Mouse (Mus musculus): ENCODE measurements around the gene Celf2. TPM values are rescaled to one million over a fixed set of nuclear protein-coding genes. Genes with fewer than 3 reads are reported as not detected.

Gene Celf2
- polyA plus RNA-seq, 1 experiment from 2014 or later = 191 TPM

DNA sequence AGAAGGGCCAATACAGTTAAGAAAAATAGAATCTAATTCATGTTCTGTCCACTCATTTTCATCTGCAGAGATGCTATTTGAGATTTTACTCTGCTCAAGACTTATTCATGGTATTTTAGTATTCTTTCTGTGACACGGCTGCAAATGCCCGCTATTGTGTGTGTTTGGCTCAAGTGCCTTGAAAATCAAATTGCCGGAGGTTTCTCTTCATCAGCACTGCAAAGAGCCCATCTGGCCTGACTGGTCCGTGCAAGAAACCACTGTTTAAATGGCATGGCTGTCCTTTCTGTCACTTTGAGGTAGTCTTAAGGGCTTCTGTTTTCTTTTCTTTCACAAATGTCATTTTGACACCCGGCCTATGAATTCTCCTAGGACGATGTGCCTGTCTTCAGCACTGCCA, 540.1 kb downstream of the Celf2 start:
- ATAC-seq (ENCODE audit: low FRiP score, low TSS enrichment) (no peak), DNase-seq (no peak)
- H3K9ac ChIP-seq (replicated peaks; ENCODE audit: low read length) = no peak overlapping the region
- no peaks in the 10 kb centered on the region for H3K4me1 ChIP-seq (ENCODE audit: control insufficient read depth, insufficient read depth, low read length)
- no peaks in the 10 kb centered on the region for H3K9me3 ChIP-seq (ENCODE audit: control insufficient read depth, low read length)
- no peak overlapping the region for H3K4me3 ChIP-seq (replicated peaks; ENCODE audit: low read depth, low read length)
- no peak overlapping the region; the same call in 1 of the 2 replicates for H3K27ac ChIP-seq (replicated peaks; ENCODE audit: low read depth, low read length)
- 70% methylated on average over 6 of the region's 6 CpGs for WGBS
- H3K27me3 ChIP-seq (ENCODE audit: control insufficient read depth, insufficient read depth, low read length) = no peaks in the 10 kb centered on the region
- no peak overlapping the region for H3K4me2 ChIP-seq (ENCODE audit: low read length)
- H3K36me3 ChIP-seq (ENCODE audit: control insufficient read depth, insufficient read depth, low read length) = no peaks in the 10 kb centered on the region

DNA sequence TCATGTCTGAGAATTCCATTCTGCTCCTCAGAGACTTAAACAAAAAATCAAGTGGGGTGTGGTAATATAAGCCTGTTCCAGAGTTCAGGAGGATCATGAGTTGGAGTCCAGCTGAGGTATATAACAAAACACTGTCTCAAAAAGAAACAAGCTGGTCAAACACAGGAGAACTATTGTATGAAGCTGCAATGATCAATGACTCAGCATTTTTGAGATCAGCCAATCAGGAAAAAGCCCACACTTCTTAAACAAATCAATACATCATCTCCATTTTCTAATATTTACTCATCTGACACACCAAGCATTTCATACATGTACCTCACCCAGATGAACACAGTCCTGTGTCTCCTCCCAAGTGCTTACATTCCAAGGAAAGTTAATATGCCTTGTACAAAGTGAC, 544.1 kb downstream of the Celf2 start:
- no peak overlapping the region for H3K27ac ChIP-seq (replicated peaks; ENCODE audit: low read depth, low read length)
- ATAC-seq (ENCODE audit: low FRiP score, low TSS enrichment) (no peak), DNase-seq (no peak)
- H3K36me3 ChIP-seq (ENCODE audit: control insufficient read depth, insufficient read depth, low read length) = no peaks in the 10 kb centered on the region
- no peak overlapping the region for H3K4me3 ChIP-seq (replicated peaks; ENCODE audit: low read depth, low read length)
- no peaks in the 10 kb centered on the region for H3K27me3 ChIP-seq (ENCODE audit: control insufficient read depth, insufficient read depth, low read length)
- no peak overlapping the region for H3K9ac ChIP-seq (replicated peaks; ENCODE audit: low read length)
- no peaks in the 10 kb centered on the region for H3K9me3 ChIP-seq (ENCODE audit: control insufficient read depth, low read length)
- no peak overlapping the region for H3K4me2 ChIP-seq (ENCODE audit: low read length)
- no peaks in the 10 kb centered on the region for H3K4me1 ChIP-seq (ENCODE audit: control insufficient read depth, insufficient read depth, low read length)

DNA sequence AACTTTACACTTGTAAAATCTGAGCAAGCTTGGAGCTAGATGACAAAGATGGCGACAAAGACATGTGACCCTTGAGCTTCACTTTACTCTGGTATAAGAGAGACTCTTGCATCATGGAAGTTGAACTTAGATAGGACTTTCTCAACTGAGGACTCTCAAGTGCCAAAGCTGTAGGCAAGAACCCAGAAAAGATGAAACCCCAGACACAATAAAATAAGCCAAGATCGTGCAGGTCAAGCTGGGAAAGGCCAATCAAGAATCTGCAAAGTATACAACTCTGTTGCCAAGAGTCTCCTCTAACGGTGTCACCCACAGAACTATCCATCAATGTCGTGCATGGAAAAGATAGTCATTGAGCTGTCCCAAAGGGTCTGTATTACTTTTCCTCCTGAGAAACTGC, 558.7 kb downstream of the Celf2 start:
- Histone ChIP-seq H3K4me2 (ENCODE audit: low read length) (no peak overlapping the region), H3K4me1 (ENCODE audit: control insufficient read depth, insufficient read depth, low read length) (no peaks in the 10 kb centered on the region), H3K9me3 (ENCODE audit: control insufficient read depth, low read length) (no peaks in the 10 kb centered on the region), H3K36me3 (ENCODE audit: control insufficient read depth, insufficient read depth, low read length) (no peaks in the 10 kb centered on the region), H3K4me3 (replicated peaks; ENCODE audit: low read depth, low read length) (no peak overlapping the region), H3K9ac (replicated peaks; ENCODE audit: low read length) (no peak overlapping the region), H3K27me3 (ENCODE audit: control insufficient read depth, insufficient read depth, low read length) (no peaks in the 10 kb centered on the region), H3K27ac (replicated peaks; ENCODE audit: low read depth, low read length) (no peak overlapping the region)
- DNase-seq = no peak
- no peak for ATAC-seq (ENCODE audit: low FRiP score, low TSS enrichment)
- 92% methylated on average over 4 of the region's 4 CpGs for WGBS

DNA sequence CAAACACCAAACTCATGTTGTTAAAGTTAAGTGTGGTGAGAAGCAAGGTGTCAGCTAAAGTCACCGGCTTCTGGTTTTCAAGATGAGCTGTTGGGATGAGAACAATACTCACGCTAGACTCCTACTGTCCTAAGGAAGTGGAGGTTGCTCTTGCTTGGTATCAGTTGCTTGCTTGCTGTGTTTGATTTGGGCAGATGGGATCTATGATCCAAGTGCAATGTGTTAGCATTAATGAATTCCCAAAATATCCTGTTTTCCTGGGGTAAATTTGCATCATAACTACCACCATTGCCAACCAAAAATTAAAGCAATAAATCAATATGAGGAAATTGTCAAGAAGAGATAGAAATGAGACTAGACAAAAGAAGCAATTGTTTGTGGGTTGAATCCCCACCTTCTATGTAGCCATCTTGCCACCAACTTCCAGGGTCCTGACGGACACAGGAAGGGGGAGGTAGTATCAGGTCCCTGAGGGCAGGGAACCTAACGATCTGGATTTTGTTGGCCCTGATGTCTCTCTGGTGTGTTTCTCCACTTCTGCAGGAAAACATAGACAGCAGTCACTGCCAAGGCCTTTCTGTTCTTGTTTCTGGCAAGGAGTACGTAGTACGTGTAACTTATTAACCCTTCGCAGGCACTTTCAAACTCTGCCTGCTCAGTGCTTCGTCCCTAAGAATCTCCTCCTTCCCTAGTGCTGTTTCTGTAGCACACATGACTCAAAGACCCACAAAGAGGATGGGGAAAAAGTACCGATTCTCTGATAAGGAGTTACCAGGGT, 563.5 kb downstream of the Celf2 start:
- no peak overlapping the region for H3K4me3 ChIP-seq (replicated peaks; ENCODE audit: low read depth, low read length)
- no peak for DNase-seq
- no peaks in the 10 kb centered on the region for H3K36me3 ChIP-seq (ENCODE audit: control insufficient read depth, insufficient read depth, low read length)
- no peaks in the 10 kb centered on the region for H3K27me3 ChIP-seq (ENCODE audit: control insufficient read depth, insufficient read depth, low read length)
- H3K9ac ChIP-seq (replicated peaks; ENCODE audit: low read length) = no peak overlapping the region
- H3K4me2 ChIP-seq (ENCODE audit: low read length) = no peak overlapping the region
- peaks cover 5% of the 10 kb centered on the region; the same call in 1 of the 2 replicates for H3K4me1 ChIP-seq (ENCODE audit: control insufficient read depth, insufficient read depth, low read length)
- no peak for ATAC-seq (ENCODE audit: low FRiP score, low TSS enrichment)
- WGBS = 85% methylated on average over 9 of the region's 9 CpGs
- no peak overlapping the region for H3K27ac ChIP-seq (replicated peaks; ENCODE audit: low read depth, low read length)
- no peaks in the 10 kb centered on the region for H3K9me3 ChIP-seq (ENCODE audit: control insufficient read depth, low read length)

DNA sequence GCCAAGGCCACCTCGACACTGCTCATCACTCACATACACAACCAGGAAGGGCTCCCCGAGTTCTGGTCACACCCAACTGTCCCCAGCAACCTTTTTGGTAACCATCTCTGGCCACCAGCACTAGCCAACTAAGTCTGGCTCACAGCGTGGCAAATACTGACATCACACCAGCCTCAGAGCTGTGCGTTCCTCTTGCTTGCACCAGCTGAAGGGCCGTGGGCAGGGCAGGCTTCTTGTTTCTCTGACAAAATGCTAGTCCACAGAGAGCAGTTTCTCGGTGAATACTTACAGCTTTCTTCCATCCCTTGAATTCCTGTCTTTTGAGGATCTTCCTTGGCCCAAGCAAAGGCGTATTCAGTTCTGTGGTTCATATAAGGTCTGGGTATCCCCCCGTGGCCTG, 565.7 kb downstream of the Celf2 start:
- no peaks in the 10 kb centered on the region for H3K36me3 ChIP-seq (ENCODE audit: control insufficient read depth, insufficient read depth, low read length)
- H3K9me3 ChIP-seq (ENCODE audit: control insufficient read depth, low read length) = no peaks in the 10 kb centered on the region
- H3K4me2 ChIP-seq (ENCODE audit: low read length) = no peak overlapping the region
- no peak overlapping the region for H3K4me3 ChIP-seq (replicated peaks; ENCODE audit: low read depth, low read length)
- H3K27ac ChIP-seq (replicated peaks; ENCODE audit: low read depth, low read length) = no peak overlapping the region
- H3K27me3 ChIP-seq (ENCODE audit: control insufficient read depth, insufficient read depth, low read length) = no peaks in the 10 kb centered on the region
- H3K4me1 ChIP-seq (ENCODE audit: control insufficient read depth, insufficient read depth, low read length) = peaks cover 5% of the 10 kb centered on the region; the same call in 1 of the 2 replicates
- DNase-seq (no peak), ATAC-seq (ENCODE audit: low FRiP score, low TSS enrichment) (no peak)
- WGBS = 87% methylated on average over 8 of the region's 8 CpGs
- no peak overlapping the region for H3K9ac ChIP-seq (replicated peaks; ENCODE audit: low read length)

DNA sequence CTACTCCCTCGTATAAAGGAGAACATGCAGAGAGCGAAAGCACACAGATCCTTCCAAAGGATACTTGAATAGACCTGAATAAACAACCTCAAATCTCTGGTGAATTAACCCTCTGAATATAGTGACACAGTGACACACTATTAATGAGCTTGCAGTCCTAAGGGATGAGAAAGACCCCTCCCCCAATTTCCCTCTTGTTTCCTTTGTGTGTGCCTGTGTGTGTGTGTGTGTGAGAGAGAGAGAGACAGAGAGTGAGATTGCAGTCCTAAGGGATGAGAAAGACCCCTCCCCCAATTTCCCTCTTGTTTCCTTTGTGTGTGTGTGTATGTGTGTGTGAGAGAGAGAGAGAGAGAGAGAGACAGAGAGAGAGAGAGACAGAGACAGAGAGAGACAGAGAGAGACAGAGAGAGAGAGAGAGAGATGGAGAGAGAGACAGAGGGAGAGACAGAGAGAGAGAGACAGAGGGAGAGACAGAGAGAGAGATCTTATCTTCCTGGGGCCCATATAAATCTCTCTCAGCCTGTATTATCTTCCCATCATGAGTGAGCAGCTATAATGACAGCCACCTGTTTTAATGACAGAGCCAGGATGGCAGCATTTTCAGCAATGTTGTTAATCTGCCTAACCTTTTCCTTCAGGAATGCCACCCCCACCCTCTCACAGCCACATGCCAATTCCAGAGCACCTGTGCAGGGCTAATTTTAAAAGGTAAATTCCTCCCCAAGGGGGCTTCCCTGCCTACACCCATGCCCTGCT, 566.5 kb downstream of the Celf2 start:
- H3K27ac ChIP-seq (replicated peaks; ENCODE audit: low read depth, low read length) = no peak overlapping the region
- no peak overlapping the region for H3K4me3 ChIP-seq (replicated peaks; ENCODE audit: low read depth, low read length)
- no peak overlapping the region for H3K4me2 ChIP-seq (ENCODE audit: low read length)
- H3K27me3 ChIP-seq (ENCODE audit: control insufficient read depth, insufficient read depth, low read length) = no peaks in the 10 kb centered on the region
- no peak overlapping the region for H3K9ac ChIP-seq (replicated peaks; ENCODE audit: low read length)
- DNase-seq = no peak
- ATAC-seq (ENCODE audit: low FRiP score, low TSS enrichment) = peak; percentile 60; the same call in 1 of the 2 replicates
- peaks cover 5% of the 10 kb centered on the region; the same call in 1 of the 2 replicates for H3K4me1 ChIP-seq (ENCODE audit: control insufficient read depth, insufficient read depth, low read length)
- WGBS = 46% methylated on average over 2 of the region's 2 CpGs
- no peaks in the 10 kb centered on the region for H3K36me3 ChIP-seq (ENCODE audit: control insufficient read depth, insufficient read depth, low read length)
- H3K9me3 ChIP-seq (ENCODE audit: control insufficient read depth, low read length) = no peaks in the 10 kb centered on the region

DNA sequence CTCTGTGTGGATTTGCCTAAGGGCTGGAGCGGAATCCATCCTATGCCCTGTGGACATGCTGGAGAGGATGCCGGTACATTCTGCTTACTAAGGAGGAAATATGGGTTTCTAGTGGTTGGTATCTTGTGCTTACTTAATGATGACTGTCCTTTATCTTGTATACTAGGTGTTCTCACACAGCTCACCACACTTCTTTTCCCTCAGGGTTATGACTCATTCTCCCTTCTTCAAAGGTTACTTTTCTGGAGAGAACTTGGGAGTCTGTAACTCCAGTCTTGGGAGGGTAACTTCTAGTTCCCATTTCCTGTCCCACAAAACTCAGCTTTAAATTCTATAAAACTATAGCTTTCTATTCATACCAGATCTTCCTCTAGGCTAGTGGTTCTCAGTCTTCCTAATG, 570.2 kb downstream of the Celf2 start:
- Histone ChIP-seq H3K4me2 (ENCODE audit: low read length) (no peak overlapping the region), H3K9me3 (ENCODE audit: control insufficient read depth, low read length) (no peaks in the 10 kb centered on the region), H3K4me1 (ENCODE audit: control insufficient read depth, insufficient read depth, low read length) (peaks cover 5% of the 10 kb centered on the region; the same call in 1 of the 2 replicates), H3K27ac (replicated peaks; ENCODE audit: low read depth, low read length) (no peak overlapping the region), H3K27me3 (ENCODE audit: control insufficient read depth, insufficient read depth, low read length) (no peaks in the 10 kb centered on the region), H3K36me3 (ENCODE audit: control insufficient read depth, insufficient read depth, low read length) (no peaks in the 10 kb centered on the region), H3K4me3 (replicated peaks; ENCODE audit: low read depth, low read length) (no peak overlapping the region), H3K9ac (replicated peaks; ENCODE audit: low read length) (no peak overlapping the region)
- ATAC-seq (ENCODE audit: low FRiP score, low TSS enrichment) = no peak
- WGBS = 85% methylated on average over 2 of the region's 2 CpGs
- no peak for DNase-seq

DNA sequence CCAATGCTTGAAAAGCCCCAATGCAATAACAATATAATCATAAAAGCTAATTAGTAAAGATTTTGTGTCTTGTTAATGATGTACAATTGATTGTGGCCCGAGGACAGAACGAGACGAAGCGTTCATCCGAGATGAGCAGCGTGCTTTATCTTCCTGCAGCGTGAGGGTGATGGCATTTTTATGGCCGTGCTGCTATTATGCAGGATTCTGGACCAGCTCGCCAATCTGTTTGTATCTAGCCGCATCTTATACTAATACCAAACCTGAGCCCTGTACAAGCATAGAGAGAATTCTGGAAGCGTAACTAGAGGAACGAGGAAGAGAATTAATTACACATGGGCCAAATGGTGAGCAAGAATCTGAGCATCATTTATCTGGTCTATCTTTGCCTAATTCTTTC, 576.2 kb downstream of the Celf2 start:
- no peak overlapping the region for H3K9ac ChIP-seq (replicated peaks; ENCODE audit: low read length)
- DNase-seq (peak; percentile 13), ATAC-seq (ENCODE audit: low FRiP score, low TSS enrichment) (no peak)
- no peaks in the 10 kb centered on the region for H3K4me1 ChIP-seq (ENCODE audit: control insufficient read depth, insufficient read depth, low read length)
- no peaks in the 10 kb centered on the region for H3K27me3 ChIP-seq (ENCODE audit: control insufficient read depth, insufficient read depth, low read length)
- H3K27ac ChIP-seq (replicated peaks; ENCODE audit: low read depth, low read length) = no peak overlapping the region
- no peak overlapping the region for H3K4me2 ChIP-seq (ENCODE audit: low read length)
- no peaks in the 10 kb centered on the region for H3K9me3 ChIP-seq (ENCODE audit: control insufficient read depth, low read length)
- no peak overlapping the region for H3K4me3 ChIP-seq (replicated peaks; ENCODE audit: low read depth, low read length)
- WGBS = 79% methylated on average over 12 of the region's 12 CpGs
- no peaks in the 10 kb centered on the region for H3K36me3 ChIP-seq (ENCODE audit: control insufficient read depth, insufficient read depth, low read length)
